Mouse (Mus musculus) midbrain, embryonic 15.5 days (tissue): ENCODE measurements around the gene Gm20388. TPM values are rescaled to one million over a fixed set of nuclear protein-coding genes. Genes with fewer than 3 reads are reported as not detected.

ENCODE experiments used
- ATAC-seq: fragments of 200-750 bp; cut with Nextera tagmentation; replicated peaks from 2 replicates; pipeline ENCODE4 v1.8.0; 2017; ENCODE audit warnings: moderate TSS enrichment
- H3K27ac ChIP-seq: fragments of 300-500 bp; sonication (generic); 2 replicates; pipeline ENCODE4 v1.5.1; 2015; ENCODE audit warnings: mild to moderate bottlenecking, inconsistent platforms
- H3K27me3 ChIP-seq: fragments of 300-500 bp; sonication (generic); replicated peaks from 2 replicates; pipeline ENCODE4 v1.6.1; 2015; ENCODE audit warnings: inconsistent platforms
- H3K36me3 ChIP-seq: fragments of 300-500 bp; sonication (generic); replicated peaks from 2 replicates; pipeline ENCODE4 v1.6.1; 2015; ENCODE audit warnings: inconsistent platforms
- H3K4me1 ChIP-seq: fragments of 300-500 bp; sonication (generic); 2 replicates; pipeline ENCODE4 v1.6.1; 2015; ENCODE audit warnings: inconsistent platforms
- H3K4me2 ChIP-seq: fragments of 300-500 bp; sonication (generic); 2 replicates; pipeline ENCODE4 v1.6.1; 2015; ENCODE audit warnings: inconsistent platforms, mild to moderate bottlenecking, moderate library complexity
- H3K4me3 ChIP-seq: fragments of 300-500 bp; sonication (generic); 2 replicates; pipeline ENCODE4 v1.5.1; 2015; ENCODE audit warnings: mild to moderate bottlenecking, inconsistent platforms
- H3K9ac ChIP-seq: fragments of 300-500 bp; sonication (generic); 2 replicates; pipeline ENCODE4 v1.6.1; 2015; ENCODE audit warnings: mild to moderate bottlenecking, inconsistent platforms
- H3K9me3 ChIP-seq: fragments of 300-500 bp; sonication (generic); 2 replicates; pipeline ENCODE4 v1.6.1; 2016; ENCODE audit warnings: inconsistent platforms
- WGBS: fragments of 180-500 bp; shearing (Covaris S2); methylation state at CpG from one replicate; pipeline ENCODE4 v1.1.7; 2015; ENCODE audit warnings: mixed read lengths; 5-methylcytosine and 5-hydroxymethylcytosine counted together
- polyA plus RNA-seq: library from polyadenylated mRNA; unstranded; fragments of >200 nt; fragmentation: Nextera tagmentation; extraction: Ambion mirVana; gene quantifications from 2 replicates; pipeline ENCODE4 v1.2.1, GENCODE M21; 2015

Gene Gm20388
- polyA plus RNA-seq, 1 experiment from 2014 or later: 5.6 TPM

- WGBS: 84% methylated on average over 7 of the region's 7 CpGs
- Histone ChIP-seq H3K4me1 (peaks cover 10% of the 10 kb centered on the region), H3K4me2 (no peak overlapping the region), H3K4me3 (no peak overlapping the region), H3K27me3 (peaks cover 24% of the 10 kb centered on the region), H3K9me3 (no peaks in the 10 kb centered on the region), H3K27ac (no peak overlapping the region), H3K9ac (no peak overlapping the region), H3K36me3 (peaks cover 14% of the 10 kb centered on the region; the same call in 1 of the 2 replicates)
- no peak for ATAC-seq
These were observed 2554.3 kb downstream of the Gm20388 start for GRCm38 (mm10) chr8:122464985-122465384.

GRCm38 (mm10) chr8:122467816-122468215 is 2557.2 kb downstream of the Gm20388 start:
- H3K27ac ChIP-seq: no peak overlapping the region
- H3K4me1 ChIP-seq: no peaks in the 10 kb centered on the region
- H3K9ac ChIP-seq: no peak overlapping the region
- WGBS: 90% methylated on average over 13 of the region's 13 CpGs
- H3K4me3 ChIP-seq: no peak overlapping the region
- peaks cover under 1% of the 10 kb centered on the region; the same call in 1 of the 2 replicates for H3K27me3 ChIP-seq
- H3K4me2 ChIP-seq: no peak overlapping the region
- peaks cover 19% of the 10 kb centered on the region; the same call in 1 of the 2 replicates for H3K36me3 ChIP-seq
- ATAC-seq: no peak
- H3K9me3 ChIP-seq: no peaks in the 10 kb centered on the region

- Histone ChIP-seq H3K27me3 (no peaks in the 10 kb centered on the region), H3K27ac (no peak overlapping the region), H3K4me2 (no peak overlapping the region), H3K9ac (no peak overlapping the region), H3K9me3 (no peaks in the 10 kb centered on the region), H3K36me3 (peaks cover 19% of the 10 kb centered on the region; the same call in 1 of the 2 replicates), H3K4me3 (no peak overlapping the region), H3K4me1 (peaks cover 7% of the 10 kb centered on the region)
- ATAC-seq: no peak
- 90% methylated on average over 6 of the region's 6 CpGs for WGBS
These were observed 2558.8 kb downstream of the Gm20388 start for GRCm38 (mm10) chr8:122469407-122469806.

GRCm38 (mm10) chr8:122469965-122470364 is 2559.3 kb downstream of the Gm20388 start:
- peaks cover 19% of the 10 kb centered on the region; the same call in 1 of the 2 replicates for H3K36me3 ChIP-seq
- no peaks in the 10 kb centered on the region for H3K9me3 ChIP-seq
- H3K27me3 ChIP-seq: no peaks in the 10 kb centered on the region
- no peak overlapping the region for H3K4me2 ChIP-seq
- no peak for ATAC-seq
- no peak overlapping the region for H3K27ac ChIP-seq
- WGBS: 88% methylated on average over 10 of the region's 10 CpGs
- no peak overlapping the region for H3K9ac ChIP-seq
- peaks cover 12% of the 10 kb centered on the region for H3K4me1 ChIP-seq
- no peak overlapping the region for H3K4me3 ChIP-seq

- 82% methylated on average over 5 of the region's 5 CpGs for WGBS
- no peak overlapping the region for H3K9ac ChIP-seq
These were observed 2560.1 kb downstream of the Gm20388 start for GRCm38 (mm10) chr8:122470691-122471090.

GRCm38 (mm10) chr8:122473911-122474421 is 2563.3 kb downstream of the Gm20388 start:
- H3K27me3 ChIP-seq: no peaks in the 10 kb centered on the region
- H3K4me3 ChIP-seq: no peak overlapping the region
- no peak overlapping the region for H3K9ac ChIP-seq
- no peak overlapping the region for H3K4me2 ChIP-seq
- H3K27ac ChIP-seq: no peak overlapping the region
- 90% methylated on average over 8 of the region's 8 CpGs for whole genome bisulfite sequencing
- ATAC-seq: no peak
- H3K4me1 ChIP-seq: peaks cover 30% of the 10 kb centered on the region
- H3K9me3 ChIP-seq: no peaks in the 10 kb centered on the region
- peaks cover 10% of the 10 kb centered on the region; the same call in 1 of the 2 replicates for H3K36me3 ChIP-seq

More at GRCm38 (mm10) chr8:122470691-122471090, 2560.1 kb downstream of the Gm20388 start:
- ATAC-seq: no peak
- H3K9me3 ChIP-seq: no peaks in the 10 kb centered on the region
- H3K4me3 ChIP-seq: no peak overlapping the region
- H3K4me1 ChIP-seq: peaks cover 16% of the 10 kb centered on the region
- no peaks in the 10 kb centered on the region for H3K27me3 ChIP-seq
- peaks cover 19% of the 10 kb centered on the region; the same call in 1 of the 2 replicates for H3K36me3 ChIP-seq
- H3K4me2 ChIP-seq: no peak overlapping the region
- no peak overlapping the region for H3K27ac ChIP-seq

- H3K9me3 ChIP-seq: no peaks in the 10 kb centered on the region
- H3K4me3 ChIP-seq: peak overlapping the region; percentile 97
- peaks cover 30% of the 10 kb centered on the region for H3K4me1 ChIP-seq
- peaks cover 18% of the 10 kb centered on the region for H3K36me3 ChIP-seq
- H3K27me3 ChIP-seq: no peaks in the 10 kb centered on the region
- no peak overlapping the region for H3K27ac ChIP-seq
- 0 out of 2 replicates have a peak, but pooled peaks have one; percentile 3 for ATAC-seq
- 13% methylated on average over 16 of the region's 16 CpGs for WGBS
- peak overlapping the region; percentile 93 for H3K4me2 ChIP-seq
- H3K9ac ChIP-seq: peak overlapping the region; percentile 79
These were observed 2564.4 kb downstream of the Gm20388 start for GRCm38 (mm10) chr8:122474951-122475560.

GRCm38 (mm10) chr8:122475580-122476320 is 2565.1 kb downstream of the Gm20388 start, which contains the start of the genes Rnf166 and Ctu2:
TSS of gene Rnf166 (minus strand) at chr8:122476064.
TSS of gene Ctu2 (plus strand) at chr8:122476143.
- peak; percentile 95 for ATAC-seq
- H3K9ac ChIP-seq: peak within 1 kb of the TSS; percentile 79
- no peaks in the 10 kb centered on the region for H3K9me3 ChIP-seq
- no peaks in the 10 kb centered on the region for H3K27me3 ChIP-seq
- peak within 1 kb of the TSS; percentile 93 for H3K4me2 ChIP-seq
- peak within 1 kb of the TSS; percentile 81 for H3K27ac ChIP-seq
- peaks cover 30% of the 10 kb centered on the region for H3K4me1 ChIP-seq
- under 1% methylated on average over 98 of the region's 103 CpGs for WGBS
- H3K4me3 ChIP-seq: peak within 1 kb of the TSS; percentile 97
- H3K36me3 ChIP-seq: peaks cover 19% of the 10 kb centered on the region

GRCm38 (mm10) chr8:122482448-122482847 is 2571.8 kb downstream of the Gm20388 start:
- ATAC-seq: no peak
- peaks cover 3% of the 10 kb centered on the region; the same call in 1 of the 2 replicates for H3K4me1 ChIP-seq
- 95% methylated on average over 8 of the region's 8 CpGs for WGBS

GRCm38 (mm10) chr8:122483877-122484276 is 2573.2 kb downstream of the Gm20388 start:
- Histone ChIP-seq H3K27me3 (no peaks in the 10 kb centered on the region), H3K4me3 (no peak overlapping the region), H3K27ac (no peak overlapping the region), H3K9ac (no peak overlapping the region), H3K36me3 (peaks cover 48% of the 10 kb centered on the region), H3K4me1 (no peaks in the 10 kb centered on the region), H3K4me2 (no peak overlapping the region), H3K9me3 (no peaks in the 10 kb centered on the region)
- 96% methylated on average over 7 of the region's 7 CpGs for whole genome bisulfite sequencing
- no peak for ATAC-seq

More at GRCm38 (mm10) chr8:122482448-122482847, 2571.8 kb downstream of the Gm20388 start:
- Histone ChIP-seq H3K4me2 (no peak overlapping the region), H3K36me3 (peaks cover 52% of the 10 kb centered on the region), H3K27ac (no peak overlapping the region), H3K4me3 (no peak overlapping the region), H3K9ac (no peak overlapping the region), H3K9me3 (no peaks in the 10 kb centered on the region), H3K27me3 (no peaks in the 10 kb centered on the region)

- no peak overlapping the region for H3K27ac ChIP-seq
- 92% methylated on average over 12 of the region's 12 CpGs for WGBS
- no peaks in the 10 kb centered on the region for H3K4me1 ChIP-seq
- no peak for ATAC-seq
- peaks cover 40% of the 10 kb centered on the region for H3K36me3 ChIP-seq
- H3K9ac ChIP-seq: no peak overlapping the region
- H3K4me3 ChIP-seq: no peak overlapping the region
- H3K27me3 ChIP-seq: no peaks in the 10 kb centered on the region
- no peak overlapping the region for H3K4me2 ChIP-seq
- H3K9me3 ChIP-seq: no peaks in the 10 kb centered on the region
These were observed 2574.2 kb downstream of the Gm20388 start for GRCm38 (mm10) chr8:122484831-122485230.

- Histone ChIP-seq H3K27me3 (no peaks in the 10 kb centered on the region), H3K36me3 (peaks cover 13% of the 10 kb centered on the region), H3K27ac (no peak overlapping the region), H3K4me3 (no peak overlapping the region), H3K4me2 (no peak overlapping the region), H3K9me3 (no peaks in the 10 kb centered on the region), H3K4me1 (no peaks in the 10 kb centered on the region), H3K9ac (no peak overlapping the region)
- WGBS: 94% methylated on average over 9 of the region's 9 CpGs
- no peak for ATAC-seq
These were observed 2577.7 kb downstream of the Gm20388 start for GRCm38 (mm10) chr8:122488387-122488786.
